Mouse (Mus musculus): ENCODE measurements around the gene Arhgef38.

DNA sequence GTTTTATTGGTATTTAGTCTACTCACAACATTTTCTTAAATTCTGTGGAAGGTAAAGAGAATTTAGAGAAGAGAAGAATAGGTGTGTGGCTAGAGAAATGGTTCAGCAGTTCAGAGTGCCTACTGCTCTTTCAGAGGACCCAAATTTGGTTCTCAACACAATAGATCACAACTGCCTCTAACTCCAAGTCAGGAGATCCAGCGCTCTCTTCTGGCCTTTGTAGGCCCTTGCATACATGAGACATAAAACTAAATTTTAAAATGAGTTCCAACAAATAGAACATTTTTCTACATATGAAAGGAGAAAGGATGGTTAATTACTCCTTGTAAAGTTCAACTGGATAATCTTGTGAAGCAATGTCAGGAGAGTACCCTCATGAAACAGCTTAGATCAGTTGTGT, 73.3 kb downstream of the Arhgef38 start:
- TF ChIP-seq TAL1 (IDR thresholded peaks at IDR 0.05; ENCODE audit: low read length) (no peak), GATA1 (IDR thresholded peaks at IDR 0.05; ENCODE audit: low read length) (no peak)

All from erythroblast, embryonic 14.5 days (primary cell).